Mouse (Mus musculus) megakaryocyte, embryonic 14.5 days (primary cell): ENCODE measurements around the gene Rfc4. TPM values are rescaled to one million over a fixed set of nuclear protein-coding genes. Genes with fewer than 3 reads are reported as not detected.

Experiments
- H3K27me3 ChIP-seq: replicated peaks from 2 replicates; pipeline ENCODE3; 2012; ENCODE audit warnings: inconsistent platforms
- H3K36me3 ChIP-seq: replicated peaks from 2 replicates; pipeline ENCODE3; 2012; ENCODE audit warnings: low read length, inconsistent platforms, mixed read lengths
- H3K4me1 ChIP-seq: 2 replicates; pipeline ENCODE4 v1.6.1; 2012; ENCODE audit warnings: inconsistent platforms
- H3K4me3 ChIP-seq: replicated peaks from 2 replicates; pipeline ENCODE3; 2012; ENCODE audit warnings: moderate library complexity, mild to moderate bottlenecking, inconsistent platforms
- H3K9me3 ChIP-seq: 2 replicates; pipeline ENCODE4 v1.6.1; 2012; ENCODE audit warnings: inconsistent platforms
- FLI1 ChIP-seq: IDR thresholded peaks from 2 replicates; pipeline ENCODE4 v1.6.1; 2012; ENCODE audit warnings: low read length, inconsistent platforms, mixed read lengths
- GATA1 ChIP-seq: IDR thresholded peaks from 3 replicates; pipeline ENCODE4 v1.6.1; 2012; ENCODE audit warnings: mixed read lengths, low read length, inconsistent platforms, borderline replicate concordance
- polyA plus RNA-seq: library from polyadenylated mRNA; stranded (reverse); fragments of >175 nt; gene quantifications from 2 replicates; pipeline ENCODE4 v1.2.3, GENCODE M21; 2012; ENCODE audit warnings: low replicate concordance; ENCODE audit not compliant: insufficient read depth

Rfc4 gene
- polyA plus RNA-seq, 1 experiment, result 26.5 TPM

GRCm38 (mm10) chr16:23114339-23115171, 13.0 kb downstream of the Rfc4 start:
- no peaks in the 10 kb centered on the region for H3K9me3 ChIP-seq
- peaks cover 84% of the 10 kb centered on the region for H3K36me3 ChIP-seq
- TF ChIP-seq FLI1, result no peak
- no peak for TF ChIP-seq GATA1
- peaks cover 13% of the 10 kb centered on the region for H3K4me1 ChIP-seq
- H3K27me3 ChIP-seq, result no peaks in the 10 kb centered on the region
- no peak overlapping the region for H3K4me3 ChIP-seq

GRCm38 (mm10) chr16:23113903-23114302, 13.6 kb downstream of the Rfc4 start:
- Histone ChIP-seq H3K9me3 (no peaks in the 10 kb centered on the region), H3K4me1 (peaks cover 19% of the 10 kb centered on the region), H3K27me3 (no peaks in the 10 kb centered on the region), H3K4me3 (no peak overlapping the region), H3K36me3 (peaks cover 84% of the 10 kb centered on the region)
- no peak for TF ChIP-seq FLI1
- no peak for TF ChIP-seq GATA1

GRCm38 (mm10) chr16:23112861-23113435, 14.6 kb downstream of the Rfc4 start:
- Histone ChIP-seq H3K4me1 (peaks cover 20% of the 10 kb centered on the region), H3K4me3 (no peak overlapping the region), H3K36me3 (peaks cover 81% of the 10 kb centered on the region), H3K9me3 (no peaks in the 10 kb centered on the region), H3K27me3 (no peaks in the 10 kb centered on the region)
- TF ChIP-seq FLI1 (no peak), GATA1 (no peak)

- H3K4me3 ChIP-seq, result no peak overlapping the region
- peaks cover 75% of the 10 kb centered on the region for H3K36me3 ChIP-seq
- no peak for TF ChIP-seq FLI1
- no peaks in the 10 kb centered on the region for H3K9me3 ChIP-seq
- peaks cover 20% of the 10 kb centered on the region for H3K4me1 ChIP-seq
- H3K27me3 ChIP-seq, result no peaks in the 10 kb centered on the region
Measured at GRCm38 (mm10) chr16:23112348-23112747, 15.2 kb downstream of the Rfc4 start.

- Histone ChIP-seq H3K4me1 (peaks cover 36% of the 10 kb centered on the region), H3K4me3 (peak overlapping the region; percentile 99), H3K36me3 (peaks cover 51% of the 10 kb centered on the region), H3K27me3 (no peaks in the 10 kb centered on the region), H3K9me3 (no peaks in the 10 kb centered on the region)
- TF ChIP-seq GATA1 (no peak), FLI1 (no peak)
Measured at GRCm38 (mm10) chr16:23109350-23110280, 17.9 kb downstream of the Rfc4 start.

- TF ChIP-seq FLI1 (no peak), GATA1 (no peak)
- Histone ChIP-seq H3K4me1 (peaks cover 41% of the 10 kb centered on the region), H3K4me3 (peak overlapping the region; percentile 99), H3K36me3 (peaks cover 45% of the 10 kb centered on the region), H3K9me3 (no peaks in the 10 kb centered on the region), H3K27me3 (no peaks in the 10 kb centered on the region)
Measured at GRCm38 (mm10) chr16:23108943-23109342, 18.6 kb downstream of the Rfc4 start.

- Histone ChIP-seq H3K4me3 (peak overlapping the region; percentile 99), H3K36me3 (peaks cover 42% of the 10 kb centered on the region)
Measured at GRCm38 (mm10) chr16:23107946-23108759, 19.4 kb downstream of the Rfc4 start.

GRCm38 (mm10) chr16:23107231-23107942, 20.1 kb downstream of the Rfc4 start, which contains the start of gene Eif4a2:
Eif4a2 (plus strand) TSS chr16:23107444.
- Histone ChIP-seq H3K36me3 (peaks cover 35% of the 10 kb centered on the region), H3K9me3 (no peaks in the 10 kb centered on the region), H3K4me1 (peaks cover 56% of the 10 kb centered on the region), H3K27me3 (no peaks in the 10 kb centered on the region), H3K4me3 (peak within 1 kb of the TSS; percentile 99)
- TF ChIP-seq GATA1 (no peak), FLI1 (no peak)

More at GRCm38 (mm10) chr16:23107946-23108759, 19.4 kb downstream of the Rfc4 start:
- H3K4me1 ChIP-seq, result peaks cover 48% of the 10 kb centered on the region
- no peaks in the 10 kb centered on the region for H3K9me3 ChIP-seq
- H3K27me3 ChIP-seq, result no peaks in the 10 kb centered on the region
- TF ChIP-seq GATA1 (no peak), FLI1 (no peak)
